Mouse (Mus musculus) megakaryocyte, adult 5-6 weeks (primary cell): ENCODE measurements around the gene Pnp2. TPM values are rescaled to one million over a fixed set of nuclear protein-coding genes. Genes with fewer than 3 reads are reported as not detected.
"Not testable (repeated sequence)": the region's sequence is repeated elsewhere in the genome, so short reads cannot be mapped to it uniquely, and the experiment has no call there.

Source experiments
- ATAC-seq: 2 replicates; pipeline ENCODE4 v1.8.0; 2016; ENCODE audit warnings: mild to moderate bottlenecking, inconsistent platforms; ENCODE audit not compliant: poor library complexity, severe bottlenecking
- total RNA-seq, 2 experiments: library from RNA; stranded (forward) in 1 of 2; stranded (reverse) in 1 of 2; fragments of 153-499, 151-499 nt in 1 of 2; fragments of 221-1000, 200-1000 nt in 1 of 2; gene quantifications; 2 replicates each; pipeline versions ENCODE4 v1.2.3 to v1.2.4; 2015 to 2017

Pnp2 gene
- total RNA-seq (2015), result 14.4 and 16.7 TPM in 2 replicates
- total RNA-seq (2017), result 6.7 and 9.6 TPM in 2 replicates

DNA sequence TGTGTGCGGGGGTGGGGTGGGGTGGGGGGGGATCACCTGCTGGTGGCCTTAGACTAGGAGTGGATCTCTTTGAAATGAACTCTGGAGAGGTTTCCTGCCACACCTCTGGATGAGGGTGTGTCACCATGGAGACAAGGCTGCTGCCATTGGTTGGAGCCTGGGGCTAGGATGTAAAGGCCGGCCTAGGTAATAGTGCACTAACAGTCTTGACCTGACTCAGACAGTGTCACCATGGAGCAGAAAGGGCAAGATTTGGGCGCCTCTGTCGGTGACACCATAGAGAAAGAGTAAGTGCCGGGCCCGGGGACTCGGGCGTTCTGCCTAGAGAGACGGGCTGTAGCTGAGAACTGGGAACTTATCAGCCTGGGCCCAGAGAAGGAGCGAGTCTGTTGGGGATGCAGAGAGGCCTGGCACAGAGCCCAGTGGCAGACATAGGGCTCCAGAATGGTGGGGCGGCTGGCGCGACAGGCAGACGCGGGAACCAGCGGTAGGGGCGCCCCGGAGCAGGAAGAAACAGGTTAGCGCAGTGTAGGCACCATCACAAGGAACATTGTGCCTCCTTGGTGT is at the start of gene Pnp2:
TSS of gene Pnp2 (plus strand) at position 51 of the 567 bp plus-strand sequence.
- peak; percentile 84 for ATAC-seq

DNA sequence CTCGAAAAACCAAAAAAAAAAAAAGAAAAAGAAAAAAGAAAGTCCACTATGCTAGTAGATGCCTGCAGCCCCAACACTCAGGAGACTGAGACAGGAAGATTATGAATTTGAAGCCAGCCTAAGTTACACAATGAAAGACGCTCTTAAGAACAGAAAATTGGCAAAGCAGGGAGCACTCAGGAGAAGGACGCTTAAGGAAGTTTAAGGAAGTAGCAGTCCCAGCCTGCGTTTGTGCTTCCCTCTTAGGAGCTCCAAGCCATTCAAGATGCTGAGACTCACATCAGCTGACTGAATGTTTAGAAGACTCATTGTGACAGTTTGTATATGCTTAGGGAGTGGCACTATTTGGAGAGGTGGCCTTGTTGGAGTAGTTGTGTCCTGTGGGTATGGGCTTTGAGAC is 47.7 kb upstream of the Pnp2 start:
- no peak for ATAC-seq

DNA sequence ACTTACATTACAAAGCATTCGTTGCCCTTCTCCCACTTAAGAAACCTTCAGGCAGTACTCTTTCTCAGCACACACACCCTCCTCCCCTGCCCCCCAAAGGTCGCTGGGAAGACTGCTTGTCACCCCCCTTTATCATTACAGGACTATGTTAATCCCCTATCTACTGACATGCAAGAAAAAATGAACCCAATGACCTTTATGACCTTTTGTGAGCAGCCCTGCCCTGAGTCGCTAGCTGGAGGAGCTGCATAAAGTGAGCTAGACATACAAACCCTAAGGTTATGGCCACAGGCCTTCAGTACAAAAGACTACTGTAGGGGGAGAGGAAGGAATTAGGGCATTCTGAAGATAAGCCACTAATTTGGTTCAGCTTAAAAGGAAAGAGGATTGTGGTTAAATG is 44.4 kb upstream of the Pnp2 start:
- ATAC-seq, result no peak

DNA sequence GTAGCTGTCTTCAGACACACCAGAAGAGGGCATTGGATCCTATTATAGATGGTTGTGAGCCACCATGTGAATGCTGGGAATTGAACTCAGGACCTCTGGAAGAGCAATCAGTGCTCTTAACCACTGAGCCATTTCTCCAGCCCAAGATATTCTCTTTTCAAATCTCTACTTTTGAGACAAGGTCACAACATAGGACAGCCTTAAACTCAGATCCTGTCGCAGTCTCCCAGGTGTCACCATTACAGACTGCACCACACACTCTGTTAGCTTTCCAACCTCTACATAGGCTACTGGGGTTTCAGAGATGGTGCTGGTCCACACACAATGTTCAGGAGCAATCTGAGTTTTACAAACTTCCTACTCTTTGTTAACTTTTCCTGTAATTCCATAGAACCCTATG is 32.4 kb upstream of the Pnp2 start:
- ATAC-seq, result not testable (repeated sequence)

DNA sequence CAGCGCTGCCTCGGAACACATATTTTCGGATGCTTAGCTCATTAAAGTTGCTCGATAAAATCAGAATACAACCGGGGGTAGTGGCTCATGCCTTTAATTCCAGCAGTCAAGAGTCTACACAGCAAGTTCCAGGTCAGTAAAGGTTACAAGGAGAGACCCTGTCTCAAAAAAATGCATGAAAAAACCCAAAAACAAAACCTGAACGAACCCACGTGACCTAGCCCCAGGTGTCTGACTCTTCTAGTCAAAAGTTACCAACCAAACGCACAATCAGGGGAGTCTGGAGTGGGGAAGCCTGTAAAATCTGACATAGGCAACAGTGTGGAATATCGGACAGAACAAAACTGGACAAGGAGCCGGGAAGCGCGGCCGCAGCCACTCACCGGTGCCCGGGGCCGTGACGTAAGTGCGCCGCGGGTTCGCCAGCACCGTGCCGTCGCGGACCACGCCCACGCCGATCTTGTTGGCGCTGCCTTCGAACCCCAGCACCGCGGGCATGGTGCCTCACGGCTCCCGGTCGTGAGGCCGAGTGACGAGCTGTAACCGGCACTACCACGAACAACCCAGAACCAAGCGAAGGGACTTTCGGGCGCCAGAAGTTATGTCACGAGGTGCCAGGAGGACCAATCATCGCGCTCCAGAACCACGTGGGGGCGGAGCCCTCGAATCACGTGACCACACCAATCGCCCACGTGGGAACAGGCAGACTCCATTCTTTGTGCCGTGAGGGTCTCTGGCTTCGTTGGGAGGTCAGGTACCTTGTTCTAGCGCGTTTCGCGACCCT is 31.3 kb upstream of the Pnp2 start, which contains the start of the genes Osgep and Apex1:
TSS of gene Osgep (minus strand) at position 613 of the 784 bp plus-strand sequence.
TSS of gene Apex1 (plus strand) at position 688 of the 784 bp plus-strand sequence.
- ATAC-seq, result peak; percentile 86

DNA sequence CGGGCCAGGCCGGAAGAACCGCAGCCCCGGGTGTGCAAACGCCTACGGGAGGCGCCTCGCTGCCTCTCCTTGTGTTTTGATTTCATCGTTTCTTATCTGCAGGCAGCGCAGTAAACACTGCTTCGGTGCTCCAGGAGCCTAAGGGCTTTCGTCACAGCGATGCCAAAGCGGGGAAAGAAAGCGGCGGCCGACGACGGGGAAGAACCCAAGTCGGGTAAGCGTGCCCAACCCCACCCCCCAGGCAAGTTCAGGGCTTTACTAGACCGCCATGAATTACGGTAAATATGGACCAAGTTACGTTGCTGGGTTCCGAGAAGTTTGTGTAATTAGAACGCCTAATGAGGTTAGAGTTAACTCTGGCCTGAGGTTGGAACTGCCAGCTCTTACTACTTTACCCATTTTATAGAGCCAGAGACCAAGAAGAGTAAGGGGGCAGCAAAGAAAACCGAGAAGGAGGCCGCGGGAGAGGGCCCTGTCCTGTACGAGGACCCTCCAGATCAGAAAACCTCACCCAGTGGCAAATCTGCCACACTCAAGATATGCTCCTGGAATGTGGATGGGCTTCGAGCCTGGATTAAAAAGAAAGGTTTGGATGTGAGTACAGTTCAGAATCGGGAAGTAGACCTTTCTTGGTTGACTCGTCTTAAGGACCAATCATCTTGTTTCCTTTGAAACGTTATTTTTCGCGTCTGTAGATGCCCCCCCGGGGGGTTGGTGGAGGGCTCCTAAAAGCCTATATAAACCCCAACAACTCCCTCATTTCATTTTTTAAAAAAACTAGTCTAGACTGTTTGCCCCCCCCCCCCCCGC is 30.5 kb upstream of the Pnp2 start:
- peak; percentile 20 for ATAC-seq

DNA sequence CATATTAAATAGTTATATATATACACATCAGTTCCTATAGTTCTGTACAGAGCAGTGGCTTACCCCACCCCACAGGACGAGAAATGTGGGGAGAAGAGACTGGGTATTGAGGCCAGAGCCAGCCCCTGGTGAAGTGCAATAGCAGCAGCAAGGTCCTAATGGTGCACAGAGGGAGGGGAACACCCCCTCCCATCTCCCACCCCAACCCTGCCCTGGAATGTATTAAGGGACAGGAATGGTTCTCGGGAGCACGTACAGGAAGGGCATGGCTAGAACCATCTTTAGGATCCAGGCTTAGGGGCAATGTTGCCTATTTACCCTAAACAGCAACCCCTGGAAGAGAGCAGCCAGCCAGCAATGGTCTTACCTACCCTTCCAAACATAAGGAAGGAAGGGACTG is 28.4 kb upstream of the Pnp2 start:
- no peak for ATAC-seq

DNA sequence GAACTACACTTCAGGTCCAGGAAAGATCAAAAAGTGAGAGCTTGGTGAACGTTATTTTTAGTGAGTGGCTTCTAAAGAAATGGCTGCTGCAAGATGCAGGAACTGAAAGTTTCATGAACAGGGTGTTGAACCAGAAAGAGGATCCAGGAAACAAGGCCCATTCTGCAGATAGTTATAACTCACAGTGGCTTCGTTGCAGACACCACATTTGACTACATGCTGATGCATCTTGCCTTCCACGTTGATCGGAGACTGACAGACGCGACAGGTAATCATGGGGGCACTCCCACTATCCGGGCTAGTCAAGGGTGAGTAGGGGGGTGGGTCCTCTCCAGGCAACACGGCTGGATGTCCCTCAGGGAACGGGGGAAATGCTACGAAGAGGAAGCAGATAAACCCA is 25.8 kb upstream of the Pnp2 start:
- ATAC-seq, result peak; percentile 17; the same call in 1 of the 2 replicates

DNA sequence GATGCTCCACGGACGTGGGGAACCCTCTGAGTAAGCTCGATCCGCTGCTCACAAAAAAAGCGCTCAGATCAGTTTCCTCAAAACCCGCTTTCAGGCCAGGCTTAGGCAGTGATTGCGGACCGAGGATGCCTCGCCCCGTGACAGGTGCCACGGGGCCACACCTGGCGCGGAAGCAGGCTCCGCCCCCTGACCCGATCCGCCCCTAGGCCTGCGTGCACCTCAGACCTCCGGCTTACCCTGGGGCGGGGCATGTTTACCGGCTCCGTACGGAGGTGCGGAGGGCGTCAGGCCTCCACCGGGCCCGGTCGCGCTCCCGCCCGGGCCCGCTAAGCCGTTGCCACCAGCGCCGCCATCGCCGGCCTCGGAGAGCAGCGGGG is 25.4 kb upstream of the Pnp2 start:
- peak; percentile 45 for ATAC-seq

DNA sequence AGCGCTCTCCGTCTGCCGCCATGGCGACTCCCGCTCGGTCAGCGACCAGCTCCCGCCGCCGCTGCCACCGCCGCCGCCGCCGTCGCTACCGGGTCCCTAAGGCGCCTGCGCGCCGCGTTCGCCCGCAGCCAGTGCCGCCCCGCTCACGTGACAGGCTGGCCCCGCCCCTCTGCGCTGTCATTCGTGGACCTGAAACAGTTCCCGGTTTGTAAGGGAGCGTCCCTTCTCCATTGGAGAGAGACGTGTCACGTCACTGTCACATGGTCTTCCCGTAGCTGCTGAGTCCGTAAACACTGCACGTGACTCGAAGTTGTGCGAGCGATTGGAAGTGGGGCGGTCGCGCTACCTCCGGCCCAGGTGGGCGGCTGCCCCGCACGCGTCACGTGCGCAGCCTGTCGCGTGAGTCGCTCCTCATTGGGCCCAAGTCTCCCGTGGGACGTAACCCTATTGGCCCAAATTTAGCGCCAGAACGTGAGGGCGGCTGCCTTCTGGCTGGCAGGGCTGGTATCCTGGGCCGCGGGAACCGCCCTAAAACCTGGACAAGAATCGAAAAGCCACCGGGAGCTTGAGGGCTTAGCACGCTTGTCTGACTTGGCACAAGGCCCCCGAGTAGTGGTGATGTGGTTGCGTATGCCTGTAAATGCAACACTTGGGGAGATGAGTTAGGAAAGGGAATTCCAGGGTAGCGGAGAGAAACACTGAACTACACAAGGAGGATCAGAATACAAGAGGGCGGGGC is 24.9 kb upstream of the Pnp2 start, which contains the start of the genes Pip4p1 and Pnp:
TSS of gene Pip4p1 (minus strand) at position 103 of the 739 bp plus-strand sequence.
TSS of gene Pnp (plus strand) at position 329 of the 739 bp plus-strand sequence.
- peak; percentile 89 for ATAC-seq

DNA sequence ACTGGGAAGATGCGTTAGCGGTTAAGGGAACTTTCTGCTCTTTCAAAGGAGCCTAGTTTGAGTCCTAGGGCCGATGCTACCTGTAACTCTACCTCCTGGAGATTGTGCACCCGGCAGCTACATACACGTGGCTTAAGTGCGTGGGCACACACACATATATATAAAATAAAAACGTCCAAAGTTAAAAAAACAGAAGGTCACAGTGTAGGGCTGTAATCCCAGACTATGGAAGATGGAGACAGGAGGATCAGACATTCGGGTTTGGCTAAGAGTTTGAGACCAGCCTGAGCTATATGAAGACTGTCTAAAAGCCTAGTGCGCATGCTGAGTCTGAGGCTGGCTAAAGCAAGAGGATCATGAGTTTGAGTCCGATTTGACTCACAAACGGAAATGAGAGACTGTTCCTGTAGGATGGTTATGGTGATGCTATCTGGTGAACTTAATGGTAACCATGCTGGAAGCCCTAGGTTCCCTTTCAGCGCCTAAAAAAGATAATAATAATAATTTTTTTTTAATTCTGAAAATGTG is 24.2 kb upstream of the Pnp2 start:
- ATAC-seq, result peak; percentile 29; the same call in 1 of the 2 replicates

DNA sequence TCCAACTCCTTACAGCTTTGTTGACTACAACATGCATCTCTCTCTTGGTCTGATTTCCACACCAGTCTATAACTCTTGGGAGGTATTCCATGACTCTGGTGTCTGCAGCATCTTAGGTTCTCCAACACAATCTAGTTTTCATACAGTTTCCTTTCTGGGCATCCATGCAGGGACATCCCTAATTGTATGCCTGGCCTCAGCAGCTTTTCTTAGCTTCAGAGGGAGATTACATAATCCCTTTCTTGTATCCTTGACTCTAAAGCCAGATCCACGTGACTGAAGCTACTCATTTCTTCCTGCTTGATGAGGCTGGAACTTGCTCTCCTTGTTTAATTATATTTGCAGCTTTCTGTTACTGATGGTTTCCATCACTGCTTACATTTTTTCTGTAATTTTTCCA is 19.1 kb upstream of the Pnp2 start:
- 0 out of 2 replicates have a peak, but pooled peaks have one; percentile 6 for ATAC-seq

DNA sequence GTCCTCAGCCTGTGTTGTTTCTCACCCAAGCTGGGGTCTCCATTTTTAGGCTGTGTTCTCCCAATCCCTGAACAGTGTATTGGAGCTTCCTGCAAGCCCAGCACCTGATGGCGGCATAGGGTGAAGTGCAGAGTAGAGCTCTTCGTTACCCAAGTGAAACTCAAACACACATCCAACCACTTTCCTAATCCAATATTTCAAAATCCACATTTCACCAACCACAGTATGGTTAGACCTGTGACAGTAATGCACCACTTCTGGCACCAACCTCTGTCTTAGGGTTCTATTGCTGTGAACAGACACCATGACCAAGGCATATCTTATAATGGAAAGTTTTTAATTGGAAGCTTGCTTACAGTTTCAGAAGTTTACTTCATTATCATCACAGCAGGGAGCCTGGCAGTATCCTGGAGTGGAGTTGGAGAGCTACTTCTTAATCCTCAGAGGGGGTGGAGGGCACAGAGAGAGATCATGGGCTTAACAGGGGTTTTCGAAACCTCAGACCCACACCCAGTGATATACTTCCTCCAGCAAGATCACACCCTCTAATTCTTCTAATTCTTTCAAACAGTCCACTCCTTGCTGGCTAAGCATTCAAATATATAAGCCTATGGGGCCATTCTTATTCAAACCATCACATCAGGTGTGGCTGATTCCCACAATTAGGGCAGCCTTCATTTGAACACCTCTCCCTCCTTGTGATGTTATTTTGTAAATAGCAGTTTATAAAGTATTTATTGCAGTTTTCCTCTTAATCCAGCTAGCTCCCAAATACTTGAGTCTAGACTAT is 17.5 kb upstream of the Pnp2 start:
- ATAC-seq, result peak; percentile 33; the same call in 1 of the 2 replicates

DNA sequence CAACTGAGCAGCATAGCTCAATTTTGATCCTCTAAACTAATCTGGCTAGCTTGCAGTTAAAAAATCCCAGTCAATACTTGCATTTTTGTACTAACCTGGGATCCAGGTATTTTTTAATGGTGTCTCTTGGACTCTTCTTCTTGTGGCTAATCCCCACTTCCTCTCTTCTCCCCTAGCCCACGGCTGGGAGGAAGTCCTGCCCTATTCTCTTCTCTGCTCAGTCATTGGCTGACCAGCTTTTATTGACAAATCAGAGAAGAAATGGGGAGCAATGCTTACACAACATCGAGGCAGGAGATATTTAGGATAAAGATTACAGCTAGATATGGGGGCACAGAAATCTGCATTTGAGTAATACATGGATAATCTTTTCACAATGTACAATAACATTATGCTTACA is 16.9 kb upstream of the Pnp2 start:
- ATAC-seq, result peak; percentile 79

DNA sequence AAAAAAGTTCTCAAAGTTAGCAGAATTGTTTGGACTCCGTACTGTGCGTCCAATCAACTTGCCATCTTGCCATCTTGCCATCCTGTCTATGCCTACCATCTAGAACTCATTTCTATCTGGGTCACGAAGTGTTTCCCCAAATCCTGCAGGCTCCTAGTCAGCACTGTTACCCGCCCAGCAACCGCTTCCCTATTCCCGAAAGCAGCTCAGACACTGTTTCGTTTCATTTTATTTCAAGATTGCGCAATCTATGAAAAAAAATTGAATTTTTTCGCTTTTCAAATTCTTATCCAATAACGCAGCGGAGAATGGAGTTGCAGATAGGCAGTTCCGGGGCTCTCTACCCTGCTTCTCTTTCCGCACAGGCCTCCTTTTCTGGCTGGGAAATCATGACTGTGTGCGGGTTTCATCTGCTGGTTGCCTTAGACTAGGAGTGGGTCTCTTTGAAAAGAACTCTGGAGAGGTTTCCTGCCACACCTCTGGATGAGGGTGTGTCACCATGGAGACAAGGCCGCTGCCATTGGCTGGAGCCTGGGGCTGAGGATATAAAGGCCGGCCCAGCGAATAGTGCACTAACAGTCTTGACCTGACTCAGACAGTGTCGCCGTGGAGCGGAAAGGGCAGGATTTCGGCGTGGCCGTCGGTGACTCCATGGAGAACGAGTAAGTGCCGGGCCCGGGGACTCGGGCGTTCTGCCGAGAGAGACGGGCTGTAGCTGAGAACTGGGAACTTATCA is 11.7 kb upstream of the Pnp2 start, which contains the start of gene Gm49342:
TSS of gene Gm49342 (plus strand) at position 586 of the 736 bp plus-strand sequence.
- ATAC-seq, result peak; percentile 90

DNA sequence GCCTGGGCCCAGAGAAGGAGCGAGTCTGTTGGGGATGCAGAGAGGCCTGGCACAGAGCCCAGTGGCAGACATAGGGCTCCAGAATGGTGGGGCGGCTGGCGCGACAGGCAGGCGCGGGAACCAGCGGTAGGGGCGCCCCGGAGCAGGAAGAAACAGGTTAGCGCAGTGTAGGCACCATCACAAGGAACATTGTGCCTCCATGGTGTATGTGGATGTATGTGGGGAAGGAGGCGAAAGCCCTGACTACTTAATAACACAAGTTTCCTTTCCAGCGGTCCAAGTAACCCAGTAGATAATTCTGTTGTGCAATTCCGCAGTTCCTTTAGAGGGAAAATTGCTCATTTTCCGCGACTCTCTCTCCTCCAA is 11.1 kb upstream of the Pnp2 start:
- peak; percentile 80 for ATAC-seq

DNA sequence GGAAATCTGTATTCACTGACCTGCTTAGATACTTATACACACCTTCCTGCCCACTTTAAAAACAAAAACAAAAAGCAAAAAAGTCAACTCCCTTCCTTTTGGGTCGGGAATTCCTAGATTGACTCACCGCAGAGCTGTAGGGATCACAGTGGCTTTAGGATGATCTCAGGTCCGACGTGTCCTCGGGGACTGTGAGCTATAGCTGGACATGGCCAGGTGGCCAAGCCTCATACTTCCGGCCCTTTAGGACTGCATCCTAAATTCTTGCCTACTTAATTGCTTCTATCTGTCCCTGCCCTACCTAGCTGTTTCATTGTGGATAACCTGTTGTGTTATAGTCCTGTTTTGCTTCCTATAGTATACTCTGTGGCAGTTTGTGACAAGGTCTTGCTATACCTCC is 10.7 kb upstream of the Pnp2 start:
- ATAC-seq, result not testable (repeated sequence)

DNA sequence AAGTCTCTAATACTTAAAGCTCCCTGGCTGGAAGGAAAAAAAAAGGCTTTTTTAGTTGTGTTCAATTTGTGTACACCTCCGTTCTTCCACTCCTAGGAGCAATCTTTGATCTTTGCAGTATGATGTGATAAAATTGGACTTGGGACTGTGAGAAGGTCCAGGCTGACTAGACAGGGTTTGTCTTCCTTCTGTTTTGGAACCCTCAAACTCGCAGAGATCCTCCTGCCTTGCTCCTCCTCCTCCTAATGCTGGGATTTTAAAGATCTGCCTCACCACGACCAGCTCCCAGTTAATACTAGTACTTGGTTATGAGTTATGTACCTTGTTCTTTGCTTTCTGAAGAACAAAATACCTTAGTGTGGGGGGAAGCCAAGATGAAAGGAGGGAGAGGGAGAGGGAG is 10.3 kb upstream of the Pnp2 start:
- not testable (repeated sequence) for ATAC-seq

DNA sequence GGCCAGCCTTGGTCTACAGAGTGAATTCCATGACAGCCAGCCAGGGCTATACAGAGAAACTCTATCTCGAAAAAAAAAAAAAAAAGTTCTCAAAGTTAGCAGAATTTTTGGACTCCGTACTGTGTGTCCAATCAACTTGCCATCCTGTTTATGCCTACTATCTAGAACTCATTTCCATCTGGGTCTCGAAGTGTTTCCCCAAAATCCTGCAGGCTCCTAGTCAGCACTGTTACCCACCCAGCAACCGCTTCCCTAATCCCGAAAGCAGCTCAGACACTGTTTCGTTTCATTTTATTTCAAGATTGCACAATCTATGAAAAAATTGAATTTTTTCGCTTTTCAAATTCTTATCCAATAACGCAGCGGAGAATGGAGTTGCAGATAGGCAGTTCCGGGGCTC is 305 bp upstream of the Pnp2 start:
- ATAC-seq, result peak; percentile 16
